Mouse (Mus musculus): ENCODE data around the gene A1cf. TPM values are rescaled to one million over a fixed set of nuclear protein-coding genes. Genes with fewer than 3 reads are reported as not detected.

The A1cf gene
- polyA plus RNA-seq, 1 experiment from 2014 or later = 11.9 TPM

DNA sequence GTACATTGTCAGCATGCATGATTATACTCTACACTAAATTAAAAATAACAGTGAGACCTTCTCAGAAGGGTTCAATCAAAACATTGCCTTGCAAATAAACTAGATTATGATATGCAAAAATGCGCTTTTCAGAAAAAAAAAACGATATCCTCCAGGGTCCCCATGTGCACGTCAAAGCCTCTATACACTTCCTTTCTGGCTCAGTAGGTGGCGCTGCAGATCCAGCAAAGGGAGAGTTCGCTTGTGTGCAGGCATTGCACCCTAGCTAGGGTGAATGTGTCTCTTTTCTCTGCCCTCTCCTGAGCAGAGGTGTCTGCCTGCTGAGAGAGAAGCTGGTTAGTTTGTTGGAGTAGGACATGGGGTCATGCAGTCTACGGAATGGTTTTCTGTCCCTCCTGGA, 103.4 kb downstream of the A1cf start:
- no peak overlapping the region for H3K4me2 ChIP-seq (replicated peaks; ENCODE audit: low read depth)
- H3K27ac ChIP-seq (ENCODE audit: low read depth, low read length) = no peak overlapping the region
- peak; percentile 58 for ATAC-seq
- H3K4me1 ChIP-seq (replicated peaks; ENCODE audit: control insufficient read depth, insufficient read depth, low read length) = no peaks in the 10 kb centered on the region
- no peak overlapping the region for H3K4me3 ChIP-seq (ENCODE audit: low read depth, low read length)
- H3K36me3 ChIP-seq (ENCODE audit: control insufficient read depth, insufficient read depth) = no peaks in the 10 kb centered on the region
- 8% methylated on average over 6 of the region's 6 CpGs for WGBS
- peak; percentile 97 for TF ChIP-seq CTCF (IDR thresholded peaks at IDR 0.05; ENCODE audit: low read depth)
- no peaks in the 10 kb centered on the region for H3K27me3 ChIP-seq (replicated peaks; ENCODE audit: control insufficient read depth, insufficient read depth, low read length)
- no peak overlapping the region for H3K9ac ChIP-seq (ENCODE audit: low read depth, low read length)
- H3K9me3 ChIP-seq (ENCODE audit: control insufficient read depth) = no peaks in the 10 kb centered on the region

DNA sequence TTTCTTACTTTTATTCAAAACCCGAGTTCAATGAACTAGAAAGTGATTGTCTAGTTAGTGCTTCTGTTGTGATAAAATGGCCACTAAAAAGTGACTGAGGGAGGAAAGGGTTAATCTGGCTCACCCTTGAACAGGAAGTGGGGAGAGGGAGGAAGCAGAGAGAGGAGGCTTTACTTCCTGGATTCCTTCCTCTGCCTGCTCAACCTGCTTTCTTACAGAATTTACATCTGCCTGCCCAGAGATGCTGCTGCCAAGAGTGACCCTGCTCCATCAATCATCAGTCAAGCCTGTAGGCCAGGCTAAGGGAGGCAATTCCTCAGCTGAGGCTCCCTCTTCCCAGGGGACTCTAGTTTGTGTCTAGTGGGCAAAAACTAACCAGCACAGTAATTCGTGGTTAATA, 107.3 kb downstream of the A1cf start:
- TF ChIP-seq CTCF (IDR thresholded peaks at IDR 0.05; ENCODE audit: low read depth) = no peak
- no peaks in the 10 kb centered on the region for H3K9me3 ChIP-seq (ENCODE audit: control insufficient read depth)

DNA sequence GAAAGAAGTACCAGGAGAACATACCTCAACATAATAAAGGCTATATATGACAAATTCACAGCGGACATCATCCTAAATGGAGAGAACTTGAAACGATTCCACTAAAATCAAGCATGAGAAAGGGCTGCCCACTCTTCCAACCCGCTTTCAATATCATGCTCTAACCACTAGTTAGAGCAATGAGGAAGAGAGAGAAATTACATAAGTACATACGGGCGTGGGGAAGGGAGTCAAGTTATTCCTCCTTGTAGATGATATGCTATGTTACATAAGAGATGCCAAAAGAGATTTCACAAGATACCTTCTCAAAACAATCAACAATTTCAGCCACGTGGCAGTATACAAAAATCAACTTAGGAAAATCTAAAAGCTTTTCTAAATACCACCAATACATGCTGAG, 122.5 kb downstream of the A1cf start:
- H3K36me3 ChIP-seq (ENCODE audit: control insufficient read depth, insufficient read depth) = peaks cover 3% of the 10 kb centered on the region; the same call in 1 of the 2 replicates
- no peak overlapping the region for H3K9ac ChIP-seq (ENCODE audit: low read depth, low read length)
- 83% methylated on average over 6 of the region's 6 CpGs for WGBS
- H3K4me2 ChIP-seq (replicated peaks; ENCODE audit: low read depth) = no peak overlapping the region
- no peaks in the 10 kb centered on the region for H3K27me3 ChIP-seq (replicated peaks; ENCODE audit: control insufficient read depth, insufficient read depth, low read length)
- no peak for ATAC-seq
- H3K4me1 ChIP-seq (replicated peaks; ENCODE audit: control insufficient read depth, insufficient read depth, low read length) = no peaks in the 10 kb centered on the region
- H3K27ac ChIP-seq (ENCODE audit: low read depth, low read length) = no peak overlapping the region
- no peak overlapping the region for H3K4me3 ChIP-seq (ENCODE audit: low read depth, low read length)
- TF ChIP-seq CTCF (IDR thresholded peaks at IDR 0.05; ENCODE audit: low read depth) = no peak
- H3K9me3 ChIP-seq (ENCODE audit: control insufficient read depth) = no peaks in the 10 kb centered on the region

More for the DNA sequence above, 107.3 kb downstream of the A1cf start:
- H3K4me2 ChIP-seq (replicated peaks; ENCODE audit: low read depth) = no peak overlapping the region
- no peak overlapping the region for H3K27ac ChIP-seq (ENCODE audit: low read depth, low read length)
- H3K4me3 ChIP-seq (ENCODE audit: low read depth, low read length) = no peak overlapping the region
- WGBS = 71% methylated on average over 2 of the region's 2 CpGs
- no peaks in the 10 kb centered on the region for H3K4me1 ChIP-seq (replicated peaks; ENCODE audit: control insufficient read depth, insufficient read depth, low read length)
- ATAC-seq = no peak
- no peak overlapping the region for H3K9ac ChIP-seq (ENCODE audit: low read depth, low read length)
- no peaks in the 10 kb centered on the region for H3K36me3 ChIP-seq (ENCODE audit: control insufficient read depth, insufficient read depth)
- no peaks in the 10 kb centered on the region for H3K27me3 ChIP-seq (replicated peaks; ENCODE audit: control insufficient read depth, insufficient read depth, low read length)

DNA sequence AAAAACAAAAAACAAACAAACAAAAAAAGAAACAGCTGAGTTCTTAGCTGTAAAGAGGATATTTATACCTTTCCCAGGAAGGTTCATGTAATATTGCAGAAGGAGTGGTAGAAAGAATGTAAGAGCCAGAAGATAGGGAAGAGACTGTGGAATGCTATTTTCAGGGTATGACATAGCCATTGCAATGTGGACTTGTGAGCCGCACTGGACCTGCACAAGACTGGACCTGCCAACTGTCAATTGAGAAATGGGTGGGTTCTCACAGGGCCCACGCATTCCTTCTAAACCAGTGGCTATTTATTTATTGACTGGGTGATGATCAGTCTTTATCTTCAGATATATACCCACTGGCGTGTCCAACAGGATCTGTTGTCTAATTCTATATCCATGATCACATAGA, 128.4 kb downstream of the A1cf start:
- ATAC-seq = no peak
- no peak for TF ChIP-seq CTCF (IDR thresholded peaks at IDR 0.05; ENCODE audit: low read depth)
- Histone ChIP-seq H3K27ac (ENCODE audit: low read depth, low read length) (no peak overlapping the region), H3K36me3 (ENCODE audit: control insufficient read depth, insufficient read depth) (peaks cover 11% of the 10 kb centered on the region), H3K9me3 (ENCODE audit: control insufficient read depth) (no peaks in the 10 kb centered on the region), H3K27me3 (replicated peaks; ENCODE audit: control insufficient read depth, insufficient read depth, low read length) (no peaks in the 10 kb centered on the region), H3K4me2 (replicated peaks; ENCODE audit: low read depth) (no peak overlapping the region), H3K4me3 (ENCODE audit: low read depth, low read length) (no peak overlapping the region), H3K4me1 (replicated peaks; ENCODE audit: control insufficient read depth, insufficient read depth, low read length) (no peaks in the 10 kb centered on the region), H3K9ac (ENCODE audit: low read depth, low read length) (no peak overlapping the region)
- 91% methylated on average over 3 of the region's 3 CpGs for WGBS

Other genes starting within 250 kb of the A1cf start
- 4.0 and 4.6 TPM in 2 replicates for gene Prkg1, start 103.7 kb upstream of the A1cf start, polyA plus RNA-seq (2015; fragmentation: Nextera tagmentation; extraction: Ambion mirVana)
- gene Asah2, start 239.4 kb downstream of the A1cf start, polyA plus RNA-seq (2015; fragmentation: Nextera tagmentation; extraction: Ambion mirVana) = 22.8 and 27.7 TPM in 2 replicates

Data from intestine, postnatal 0 days (tissue).